Mouse (Mus musculus) stomach, embryonic 15.5 days (tissue): Measurements from ENCODE around the gene Clec4a3. TPM values are rescaled to one million over a fixed set of nuclear protein-coding genes. Genes with fewer than 3 reads are reported as not detected.
"Not testable (repeated sequence)": the region's sequence is repeated elsewhere in the genome, so short reads cannot be mapped to it uniquely, and the experiment has no call there.

Source experiments
- ATAC-seq: fragments of 200-750 bp; cut with Nextera tagmentation; 2 replicates; pipeline ENCODE4 v1.8.0; 2017; ENCODE audit warnings: low read depth, moderate number of reproducible peaks, moderate TSS enrichment; ENCODE audit not compliant: insufficient read depth, low FRiP score
- H3K27ac ChIP-seq: fragments of 300-500 bp; sonication (generic); 2 replicates; pipeline ENCODE4 v1.5.1; 2015; ENCODE audit warnings: mild to moderate bottlenecking, inconsistent platforms
- H3K27me3 ChIP-seq: fragments of 300-500 bp; sonication (generic); replicated peaks from 2 replicates; pipeline ENCODE4 v1.6.1; 2015; ENCODE audit warnings: inconsistent platforms
- H3K36me3 ChIP-seq: fragments of 300-500 bp; sonication (generic); 2 replicates; pipeline ENCODE4 v1.6.1; 2015; ENCODE audit warnings: inconsistent platforms
- H3K4me1 ChIP-seq: fragments of 300-500 bp; sonication (generic); 2 replicates; pipeline ENCODE4 v1.6.1; 2015; ENCODE audit warnings: inconsistent platforms
- H3K4me2 ChIP-seq: fragments of 300-500 bp; sonication (generic); 2 replicates; pipeline ENCODE4 v1.6.1; 2015; ENCODE audit warnings: mild to moderate bottlenecking, inconsistent platforms
- H3K4me3 ChIP-seq: fragments of 300-500 bp; sonication (generic); replicated peaks from 2 replicates; pipeline ENCODE4 v1.5.1; 2015; ENCODE audit warnings: inconsistent platforms
- H3K9ac ChIP-seq: fragments of 300-500 bp; sonication (generic); 2 replicates; pipeline ENCODE4 v1.6.1; 2015; ENCODE audit warnings: inconsistent platforms
- H3K9me3 ChIP-seq: fragments of 300-500 bp; sonication (generic); 2 replicates; pipeline ENCODE4 v1.6.1; 2016; ENCODE audit warnings: inconsistent platforms
- WGBS: fragments of 180-500 bp; shearing (Covaris S2); methylation state at CpG from one replicate; pipeline ENCODE4 v1.1.7; 2015; 5-methylcytosine and 5-hydroxymethylcytosine counted together
- polyA plus RNA-seq: library from polyadenylated mRNA; unstranded; fragments of >200 nt; fragmentation: Nextera tagmentation; extraction: Ambion mirVana; gene quantifications from 2 replicates; pipeline ENCODE4 v1.2.1, GENCODE M21; 2015

Clec4a3 gene
- 6.8 and 7.2 TPM in 2 replicates for polyA plus RNA-seq

GRCm38 (mm10) chr6:122952401-122952800, at the start of gene Clec4a3:
Clec4a3 (plus strand) TSS chr6:122952515.
- Histone ChIP-seq H3K9me3 (no peaks in the 10 kb centered on the region), H3K4me2 (no peak within 1 kb of the TSS), H3K27ac (no peak within 1 kb of the TSS), H3K36me3 (no peaks in the 10 kb centered on the region), H3K4me1 (no peaks in the 10 kb centered on the region), H3K9ac (no peak within 1 kb of the TSS), H3K27me3 (no peaks in the 10 kb centered on the region), H3K4me3 (no peak within 1 kb of the TSS)
- WGBS, result 72% methylated on average over 8 of the region's 8 CpGs
- no peak for ATAC-seq

DNA sequence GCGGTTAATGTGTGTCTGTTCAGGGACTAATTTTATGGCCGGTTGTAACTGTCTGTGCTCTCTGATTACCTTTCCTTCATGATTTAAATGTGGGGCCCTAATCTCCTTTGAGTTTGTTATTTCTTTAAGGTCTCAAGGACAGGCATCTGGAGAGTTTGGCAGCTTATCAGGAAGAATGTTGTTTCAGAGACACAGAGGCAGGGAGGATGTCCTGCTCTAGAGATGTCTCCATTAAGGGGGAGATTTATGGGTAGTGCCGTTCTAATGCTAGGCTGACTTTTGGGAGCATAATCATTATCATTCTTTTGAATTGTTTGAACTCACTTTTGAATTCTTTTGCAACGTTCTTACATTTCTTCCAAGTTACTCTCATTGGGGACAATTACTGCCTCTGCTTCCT, 32.4 kb upstream of the Clec4a3 start:
- Histone ChIP-seq H3K4me1 (no peaks in the 10 kb centered on the region), H3K4me3 (no peak overlapping the region), H3K27ac (no peak overlapping the region), H3K9me3 (no peaks in the 10 kb centered on the region), H3K27me3 (no peaks in the 10 kb centered on the region), H3K9ac (no peak overlapping the region), H3K36me3 (no peaks in the 10 kb centered on the region), H3K4me2 (no peak overlapping the region)
- 46% methylated on average over 4 of the region's 4 CpGs for WGBS
- no peak for ATAC-seq

DNA sequence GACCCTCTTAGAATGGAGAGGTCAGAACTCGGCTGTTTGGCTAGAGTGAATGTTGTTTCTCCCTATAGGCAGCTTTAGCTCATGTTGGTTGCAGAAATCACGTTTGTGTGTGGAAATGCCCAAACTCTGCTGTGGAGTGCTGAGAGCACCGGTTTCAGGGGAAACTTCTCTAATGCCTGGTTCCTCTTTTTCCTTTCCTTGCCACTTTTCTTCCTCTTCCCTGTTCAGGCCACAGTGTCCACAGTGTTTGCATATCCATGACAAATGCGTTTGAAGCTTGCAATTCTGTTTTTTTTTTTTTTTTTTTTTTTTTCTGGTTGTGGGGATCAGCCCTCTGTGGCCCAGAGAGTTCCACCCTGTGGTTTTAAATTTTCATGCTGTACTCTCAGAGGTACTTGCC, 30.9 kb upstream of the Clec4a3 start, which contains the start of gene Clec4a1:
TSS of gene Clec4a1 (plus strand) at position 398 of the 400 bp plus-strand sequence.
- H3K9ac ChIP-seq, result no peak within 1 kb of the TSS
- H3K4me2 ChIP-seq, result no peak within 1 kb of the TSS
- H3K27me3 ChIP-seq, result no peaks in the 10 kb centered on the region
- 0 out of 2 replicates have a peak within 1 kb of the TSS, but pooled peaks have one; percentile 8 for H3K27ac ChIP-seq
- no peaks in the 10 kb centered on the region for H3K4me1 ChIP-seq
- 37% methylated on average over 4 of the region's 4 CpGs for WGBS
- H3K36me3 ChIP-seq, result no peaks in the 10 kb centered on the region
- no peak for ATAC-seq
- H3K9me3 ChIP-seq, result no peaks in the 10 kb centered on the region
- H3K4me3 ChIP-seq, result no peak within 1 kb of the TSS

- Histone ChIP-seq H3K4me3 (no peak overlapping the region), H3K27me3 (no peaks in the 10 kb centered on the region), H3K9ac (no peak overlapping the region), H3K4me2 (no peak overlapping the region), H3K9me3 (no peaks in the 10 kb centered on the region), H3K36me3 (no peaks in the 10 kb centered on the region), H3K4me1 (no peaks in the 10 kb centered on the region), H3K27ac (no peak overlapping the region)
- ATAC-seq, result no peak
- WGBS, result 80% methylated on average over 3 of the region's 3 CpGs
These were observed 17.5 kb upstream of the Clec4a3 start for GRCm38 (mm10) chr6:122934845-122935244.

DNA sequence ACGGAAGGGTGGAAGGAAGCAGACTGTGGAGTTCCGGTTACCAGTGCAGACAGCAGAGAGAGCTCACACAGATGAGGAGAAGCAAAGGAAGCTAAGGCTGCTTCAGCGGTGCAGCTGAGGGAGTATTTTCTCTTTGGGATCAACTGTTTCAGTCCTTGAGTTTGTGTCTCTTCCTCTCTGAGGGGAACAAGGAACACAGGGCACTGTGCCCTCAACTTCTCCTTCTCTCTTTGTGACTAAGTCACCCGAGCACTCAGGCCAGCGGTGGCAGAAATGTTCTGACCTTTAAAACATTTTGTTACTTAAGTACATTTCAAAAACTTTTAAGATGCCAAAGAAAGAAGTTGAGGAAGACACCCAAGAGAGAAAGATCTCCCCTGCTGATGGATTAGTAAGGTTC, 12.7 kb upstream of the Clec4a3 start:
- H3K27ac ChIP-seq, result no peak overlapping the region
- no peak overlapping the region for H3K4me3 ChIP-seq
- no peaks in the 10 kb centered on the region for H3K4me1 ChIP-seq
- no peaks in the 10 kb centered on the region for H3K36me3 ChIP-seq
- no peak overlapping the region for H3K9ac ChIP-seq
- ATAC-seq, result no peak
- WGBS, result 79% methylated on average over 5 of the region's 5 CpGs
- H3K9me3 ChIP-seq, result no peaks in the 10 kb centered on the region
- H3K27me3 ChIP-seq, result no peaks in the 10 kb centered on the region
- H3K4me2 ChIP-seq, result no peak overlapping the region

GRCm38 (mm10) chr6:122946760-122947159, 5.6 kb upstream of the Clec4a3 start:
- H3K9ac ChIP-seq, result no peak overlapping the region
- H3K36me3 ChIP-seq, result no peaks in the 10 kb centered on the region
- H3K4me1 ChIP-seq, result no peaks in the 10 kb centered on the region
- no peak overlapping the region for H3K27ac ChIP-seq
- no peaks in the 10 kb centered on the region for H3K9me3 ChIP-seq
- no peak overlapping the region for H3K4me3 ChIP-seq
- WGBS, result 86% methylated on average over 2 of the region's 2 CpGs
- H3K27me3 ChIP-seq, result no peaks in the 10 kb centered on the region
- no peak overlapping the region for H3K4me2 ChIP-seq
- ATAC-seq, result no peak

- H3K27ac ChIP-seq, result no peak overlapping the region
- ATAC-seq, result no peak
- no peak overlapping the region for H3K4me3 ChIP-seq
- no peaks in the 10 kb centered on the region for H3K4me1 ChIP-seq
- H3K36me3 ChIP-seq, result no peaks in the 10 kb centered on the region
- no peak overlapping the region for H3K9ac ChIP-seq
- no peaks in the 10 kb centered on the region for H3K27me3 ChIP-seq
- WGBS, result 75% methylated on average over 2 of the region's 2 CpGs
- no peak overlapping the region for H3K4me2 ChIP-seq
- H3K9me3 ChIP-seq, result no peaks in the 10 kb centered on the region
These were observed 12.2 kb downstream of the Clec4a3 start for GRCm38 (mm10) chr6:122964562-122964961.

GRCm38 (mm10) chr6:122969048-122969447, 16.7 kb downstream of the Clec4a3 start:
- Histone ChIP-seq H3K4me1 (no peaks in the 10 kb centered on the region), H3K4me2 (no peak overlapping the region), H3K36me3 (no peaks in the 10 kb centered on the region), H3K27ac (no peak overlapping the region), H3K9ac (no peak overlapping the region), H3K27me3 (no peaks in the 10 kb centered on the region), H3K4me3 (no peak overlapping the region), H3K9me3 (no peaks in the 10 kb centered on the region)
- 86% methylated on average over 2 of the region's 2 CpGs for WGBS
- no peak for ATAC-seq

- Histone ChIP-seq H3K27ac (no peak within 1 kb of the TSS), H3K36me3 (no peaks in the 10 kb centered on the region), H3K9ac (no peak within 1 kb of the TSS), H3K27me3 (no peaks in the 10 kb centered on the region), H3K4me1 (no peaks in the 10 kb centered on the region), H3K4me2 (no peak within 1 kb of the TSS), H3K9me3 (no peaks in the 10 kb centered on the region), H3K4me3 (no peak within 1 kb of the TSS)
- WGBS, result 79% methylated on average over 6 of the region's 6 CpGs
- no peak for ATAC-seq
These were observed 37.6 kb downstream of the Clec4a3 start, which contains the start of gene Clec4a4 for GRCm38 (mm10) chr6:122989876-122990437. Clec4a4 (plus strand) TSS chr6:122990367.

DNA sequence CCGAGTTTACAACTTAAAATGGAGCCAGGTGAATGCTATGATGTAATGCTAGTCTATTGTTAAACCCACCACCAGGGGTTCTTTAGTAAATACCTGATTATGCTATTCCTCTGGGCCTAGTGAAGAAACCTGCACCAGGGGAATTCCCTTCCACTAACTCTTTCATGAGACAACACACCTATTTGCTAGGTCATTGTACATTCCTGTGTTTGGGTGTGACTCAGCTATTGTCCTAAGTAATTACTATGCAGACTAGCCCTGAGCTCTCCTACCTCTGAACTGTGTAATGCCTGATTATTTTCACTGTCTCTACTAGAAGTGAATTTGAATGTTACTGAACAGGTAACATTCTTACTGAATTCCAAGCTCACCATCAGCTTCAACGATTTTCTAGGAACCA, 52.4 kb downstream of the Clec4a3 start:
- not testable (repeated sequence) for H3K4me3 ChIP-seq, H3K27me3 ChIP-seq, H3K4me1 ChIP-seq, ATAC-seq, H3K9me3 ChIP-seq, H3K36me3 ChIP-seq, H3K9ac ChIP-seq, H3K27ac ChIP-seq, H3K4me2 ChIP-seq
- 79% methylated on average over 2 of the region's 2 CpGs for WGBS

GRCm38 (mm10) chr6:123005591-123005990, 53.3 kb downstream of the Clec4a3 start:
- ATAC-seq, result no peak
- 58% methylated on average over 1 of the region's 1 CpGs for WGBS

More at GRCm38 (mm10) chr6:123005591-123005990, 53.3 kb downstream of the Clec4a3 start:
- H3K4me2 ChIP-seq, result no peak overlapping the region
- H3K36me3 ChIP-seq, result no peaks in the 10 kb centered on the region
- H3K4me3 ChIP-seq, result no peak overlapping the region
- H3K9me3 ChIP-seq, result no peaks in the 10 kb centered on the region
- H3K27me3 ChIP-seq, result no peaks in the 10 kb centered on the region
- H3K9ac ChIP-seq, result no peak overlapping the region
- no peak overlapping the region for H3K27ac ChIP-seq
- no peaks in the 10 kb centered on the region for H3K4me1 ChIP-seq
